Mouse (Mus musculus): Measurements from ENCODE around the gene Cd244a. TPM values are rescaled to one million over a fixed set of nuclear protein-coding genes. Genes with fewer than 3 reads are reported as not detected.

Cd244a gene
- polyA plus RNA-seq, 1 experiment, result 1.9 TPM

DNA sequence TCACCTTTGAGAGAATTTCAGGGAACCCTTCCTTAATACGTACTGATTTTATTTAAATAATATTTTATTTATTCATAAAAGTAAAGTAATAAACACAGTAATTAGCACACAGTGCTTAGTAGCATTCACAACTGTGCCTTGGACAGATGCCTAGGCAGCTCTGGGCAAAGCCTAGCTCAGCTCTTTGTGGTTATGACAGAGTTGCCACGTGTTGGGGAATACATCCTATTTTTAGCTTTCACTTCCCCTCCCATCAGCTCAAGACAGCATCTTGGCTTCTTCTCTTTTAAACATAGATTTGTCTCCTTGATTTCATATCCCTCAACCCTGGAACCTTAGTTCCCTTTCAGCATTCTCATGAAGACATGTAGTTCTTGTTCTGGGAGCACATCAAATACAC lies 72.5 kb downstream of the Cd244a start:
- Histone ChIP-seq H3K4me1 (replicated peaks; ENCODE audit: control insufficient read depth, insufficient read depth, low read length) (peaks cover 12% of the 10 kb centered on the region), H3K27ac (ENCODE audit: control insufficient read depth, insufficient read depth, low read length) (no peak overlapping the region), H3K27me3 (ENCODE audit: control insufficient read depth, insufficient read depth, low read length) (no peaks in the 10 kb centered on the region), H3K36me3 (ENCODE audit: control insufficient read depth, insufficient read depth, low read length) (no peaks in the 10 kb centered on the region), H3K4me3 (ENCODE audit: control insufficient read depth, insufficient read depth, low read length) (no peak overlapping the region)
- TF ChIP-seq CTCF (IDR thresholded peaks at IDR 0.05; ENCODE audit: borderline replicate concordance, control insufficient read depth, extremely low read depth, insufficient read depth, low read length, poor library complexity) (no peak), POLR2A (IDR thresholded peaks at IDR 0.05; ENCODE audit: control insufficient read depth, extremely low read depth, insufficient read depth, low read length, poor library complexity) (no peak)
- no peak for DNase-seq
- WGBS, result 6% methylated on average over 2 of the region's 2 CpGs

GRCm38 (mm10) chr1:171635696-171636095 lies 76.7 kb downstream of the Cd244a start:
- 89% methylated on average over 6 of the region's 6 CpGs for WGBS
- DNase-seq, result no peak
- peaks cover 6% of the 10 kb centered on the region for H3K4me1 ChIP-seq (replicated peaks; ENCODE audit: control insufficient read depth, insufficient read depth, low read length)
- no peaks in the 10 kb centered on the region for H3K36me3 ChIP-seq (ENCODE audit: control insufficient read depth, insufficient read depth, low read length)
- H3K27me3 ChIP-seq (ENCODE audit: control insufficient read depth, insufficient read depth, low read length), result no peaks in the 10 kb centered on the region
- H3K4me3 ChIP-seq (ENCODE audit: control insufficient read depth, insufficient read depth, low read length), result no peak overlapping the region
- TF ChIP-seq POLR2A (IDR thresholded peaks at IDR 0.05; ENCODE audit: control insufficient read depth, extremely low read depth, insufficient read depth, low read length, poor library complexity) (no peak), CTCF (IDR thresholded peaks at IDR 0.05; ENCODE audit: borderline replicate concordance, control insufficient read depth, extremely low read depth, insufficient read depth, low read length, poor library complexity) (no peak)
- H3K27ac ChIP-seq (ENCODE audit: control insufficient read depth, insufficient read depth, low read length), result no peak overlapping the region

- no peak for DNase-seq
Observed at GRCm38 (mm10) chr1:171637101-171637500, 78.1 kb downstream of the Cd244a start.

GRCm38 (mm10) chr1:171638686-171639085 lies 79.7 kb downstream of the Cd244a start:
- Histone ChIP-seq H3K27ac (ENCODE audit: control insufficient read depth, insufficient read depth, low read length) (no peak overlapping the region), H3K4me1 (replicated peaks; ENCODE audit: control insufficient read depth, insufficient read depth, low read length) (peaks cover 3% of the 10 kb centered on the region; the same call in 1 of the 2 replicates), H3K27me3 (ENCODE audit: control insufficient read depth, insufficient read depth, low read length) (no peaks in the 10 kb centered on the region), H3K36me3 (ENCODE audit: control insufficient read depth, insufficient read depth, low read length) (no peaks in the 10 kb centered on the region), H3K4me3 (ENCODE audit: control insufficient read depth, insufficient read depth, low read length) (no peak overlapping the region)
- 68% methylated on average over 2 of the region's 2 CpGs for WGBS
- no peak for DNase-seq
- TF ChIP-seq POLR2A (IDR thresholded peaks at IDR 0.05; ENCODE audit: control insufficient read depth, extremely low read depth, insufficient read depth, low read length, poor library complexity) (no peak), CTCF (IDR thresholded peaks at IDR 0.05; ENCODE audit: borderline replicate concordance, control insufficient read depth, extremely low read depth, insufficient read depth, low read length, poor library complexity) (no peak)

More at GRCm38 (mm10) chr1:171637101-171637500, 78.1 kb downstream of the Cd244a start:
- Histone ChIP-seq H3K4me1 (replicated peaks; ENCODE audit: control insufficient read depth, insufficient read depth, low read length) (0 out of 2 replicates have a peak, but pooled peaks cover 3% of the 10 kb centered on the region), H3K27me3 (ENCODE audit: control insufficient read depth, insufficient read depth, low read length) (no peaks in the 10 kb centered on the region), H3K36me3 (ENCODE audit: control insufficient read depth, insufficient read depth, low read length) (no peaks in the 10 kb centered on the region), H3K27ac (ENCODE audit: control insufficient read depth, insufficient read depth, low read length) (no peak overlapping the region), H3K4me3 (ENCODE audit: control insufficient read depth, insufficient read depth, low read length) (no peak overlapping the region)
- 90% methylated on average over 8 of the region's 8 CpGs for WGBS
- TF ChIP-seq CTCF (IDR thresholded peaks at IDR 0.05; ENCODE audit: borderline replicate concordance, control insufficient read depth, extremely low read depth, insufficient read depth, low read length, poor library complexity), result no peak
- no peak for TF ChIP-seq POLR2A (IDR thresholded peaks at IDR 0.05; ENCODE audit: control insufficient read depth, extremely low read depth, insufficient read depth, low read length, poor library complexity)

DNA sequence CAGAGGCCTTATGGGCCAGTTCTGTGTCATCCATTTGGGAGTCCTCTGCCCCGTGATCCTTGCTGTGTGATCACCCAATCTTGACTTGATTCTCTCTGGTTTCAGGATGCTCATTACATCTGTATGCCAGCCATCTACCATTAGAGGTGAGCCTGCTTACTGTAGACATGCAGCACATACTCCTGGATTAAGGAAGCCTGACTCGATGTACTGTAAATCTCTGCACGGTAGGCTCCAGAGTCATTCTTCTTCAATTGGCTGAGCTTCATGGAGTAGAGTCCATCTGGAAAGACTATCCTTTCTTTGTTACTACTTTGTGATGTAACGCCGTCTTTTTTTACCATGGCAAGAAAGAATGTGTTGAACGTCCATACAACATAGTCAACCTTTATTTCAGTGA lies 81.8 kb downstream of the Cd244a start:
- Histone ChIP-seq H3K27ac (ENCODE audit: control insufficient read depth, insufficient read depth, low read length) (no peak overlapping the region), H3K36me3 (ENCODE audit: control insufficient read depth, insufficient read depth, low read length) (no peaks in the 10 kb centered on the region), H3K4me1 (replicated peaks; ENCODE audit: control insufficient read depth, insufficient read depth, low read length) (peaks cover 3% of the 10 kb centered on the region; the same call in 1 of the 2 replicates), H3K4me3 (ENCODE audit: control insufficient read depth, insufficient read depth, low read length) (no peak overlapping the region), H3K27me3 (ENCODE audit: control insufficient read depth, insufficient read depth, low read length) (no peaks in the 10 kb centered on the region)
- WGBS, result 98% methylated on average over 6 of the region's 6 CpGs
- TF ChIP-seq CTCF (IDR thresholded peaks at IDR 0.05; ENCODE audit: borderline replicate concordance, control insufficient read depth, extremely low read depth, insufficient read depth, low read length, poor library complexity) (no peak), POLR2A (IDR thresholded peaks at IDR 0.05; ENCODE audit: control insufficient read depth, extremely low read depth, insufficient read depth, low read length, poor library complexity) (no peak)
- no peak for DNase-seq

DNA sequence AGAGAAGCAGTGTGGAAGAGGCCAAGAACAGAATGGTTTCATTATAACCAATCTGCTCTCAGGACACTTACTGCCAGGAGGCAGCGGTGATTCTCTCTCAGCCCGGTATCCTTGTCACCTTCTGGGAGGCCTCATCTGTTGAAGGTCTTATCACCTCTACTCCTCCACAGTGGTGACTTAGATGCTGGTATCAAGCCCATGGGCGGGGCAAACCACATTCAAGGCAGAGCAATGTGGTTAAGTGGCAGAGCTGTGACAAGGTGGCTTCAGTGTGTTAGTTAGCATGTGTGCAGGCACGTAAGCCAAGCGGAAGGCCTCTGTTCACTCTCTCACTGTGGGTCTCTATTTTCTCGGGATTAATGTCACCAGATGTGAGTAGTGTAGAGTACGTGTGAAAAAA lies 84.6 kb downstream of the Cd244a start:
- WGBS, result 16% methylated on average over 7 of the region's 7 CpGs

More for the DNA sequence above, 84.6 kb downstream of the Cd244a start:
- Histone ChIP-seq H3K27ac (ENCODE audit: control insufficient read depth, insufficient read depth, low read length) (no peak overlapping the region), H3K4me1 (replicated peaks; ENCODE audit: control insufficient read depth, insufficient read depth, low read length) (peaks cover 3% of the 10 kb centered on the region; the same call in 1 of the 2 replicates), H3K27me3 (ENCODE audit: control insufficient read depth, insufficient read depth, low read length) (no peaks in the 10 kb centered on the region), H3K36me3 (ENCODE audit: control insufficient read depth, insufficient read depth, low read length) (no peaks in the 10 kb centered on the region), H3K4me3 (ENCODE audit: control insufficient read depth, insufficient read depth, low read length) (no peak overlapping the region)
- TF ChIP-seq CTCF (IDR thresholded peaks at IDR 0.05; ENCODE audit: borderline replicate concordance, control insufficient read depth, extremely low read depth, insufficient read depth, low read length, poor library complexity) (no peak), POLR2A (IDR thresholded peaks at IDR 0.05; ENCODE audit: control insufficient read depth, extremely low read depth, insufficient read depth, low read length, poor library complexity) (no peak)
- peak; percentile 43 for DNase-seq
